27 mouse cellular contexts compared by ENCODE assay signal in the genomic region with DNA sequence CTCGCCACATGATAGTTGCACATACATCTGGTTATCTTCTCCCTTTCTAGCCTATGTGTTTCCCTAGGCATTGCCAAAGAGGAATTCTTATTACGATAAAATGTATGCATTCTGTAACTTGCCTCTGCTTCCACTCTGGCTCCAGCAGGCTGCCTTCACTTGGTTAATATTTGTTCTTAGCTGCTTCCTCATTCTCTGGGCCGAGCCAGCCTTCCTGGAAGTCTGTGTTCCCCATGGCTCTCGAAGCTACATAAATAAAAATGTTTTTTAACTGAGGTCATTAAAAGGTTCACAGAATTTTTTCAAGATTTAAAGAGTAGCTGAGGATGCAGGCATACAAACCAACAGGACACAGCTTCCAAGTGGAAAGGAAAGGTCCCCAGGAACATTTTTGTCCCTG.
DNase-seq lines count a peak whose midpoint lies in the region; ATAC-seq and TF ChIP-seq lines count a peak whose summit lies in the region.
"Had no signal": no experiment of that assay in that cellular context is flagged by ENCODE, and none has a peak within 500 bp of the region (broad histone marks: within the 10 kb centered on the region; RNA-seq: fewer than 3 reads in every experiment).

No protein-coding gene starts in this region.

- H3K27ac ChIP-seq in lung, postnatal 0 days (ENCODE audit: low read length), result no peak overlapping the region
- H3K27ac ChIP-seq: embryonic facial prominence, embryonic 10.5 days; embryonic facial prominence, embryonic 13.5 days; forebrain, embryonic 12.5 days; forebrain, embryonic 15.5 days; heart, adult 2 months; heart, embryonic 10.5 days; heart, embryonic 13.5 days had no signal

- no peak for TF ChIP-seq CTCF in lung, postnatal 0 days (IDR thresholded peaks at IDR 0.05)

- no peak for TF ChIP-seq EP300 in lung, postnatal 0 days (IDR thresholded peaks at IDR 0.05)

- H3K4me1 ChIP-seq in lung, postnatal 0 days (ENCODE audit: insufficient read depth, low read depth, low read length), result no peaks in the 10 kb centered on the region
- H3K4me1 ChIP-seq: embryonic facial prominence, embryonic 10.5 days; embryonic facial prominence, embryonic 13.5 days; forebrain, embryonic 12.5 days; forebrain, embryonic 15.5 days; heart, embryonic 10.5 days; heart, embryonic 13.5 days had no signal

- H3K36me3 ChIP-seq in lung, postnatal 0 days (ENCODE audit: insufficient read depth, low read length), result no peaks in the 10 kb centered on the region
- H3K36me3 ChIP-seq: embryonic facial prominence, embryonic 10.5 days; embryonic facial prominence, embryonic 13.5 days; forebrain, embryonic 12.5 days; forebrain, embryonic 15.5 days; heart, embryonic 10.5 days; heart, embryonic 13.5 days had no signal

- H3K9ac ChIP-seq in lung, postnatal 0 days (replicated peaks; ENCODE audit: low read depth), result no peak overlapping the region
- H3K9ac ChIP-seq: embryonic facial prominence, embryonic 13.5 days; forebrain, embryonic 12.5 days; forebrain, embryonic 15.5 days; heart, embryonic 13.5 days had no signal

- peak; percentile 11 for DNase-seq in kidney, adult 9 months
- DNase-seq in kidney, adult 18-20 months, result no peak
- peak; percentile 19 for DNase-seq in kidney, postnatal 10 days
- DNase-seq in kidney, adult 11 months, result no peak
- DNase-seq in lung, postnatal 0 days (ENCODE audit: low spot score), result peak; percentile 31
- DNase-seq in lung, postnatal 4 days, result no peak
- no peak for DNase-seq in thymus, postnatal 36 days
- DNase-seq: adrenal gland, adult 8-10 months; adrenal gland, postnatal 25 days; cerebellum, adult 11-12 months; cerebellum, adult 8-10 months; cerebellum, postnatal 10 days; cerebellum, postnatal 36 days; embryo, embryonic 11 days; gastrocnemius, postnatal 25 days; heart, adult 2 months; heart, postnatal 14 days; heart, postnatal 4 days had no signal

- no peak overlapping the region for H3K4me2 ChIP-seq in lung, postnatal 0 days (replicated peaks; ENCODE audit: low read depth, low read length)
- H3K4me2 ChIP-seq: embryonic facial prominence, embryonic 13.5 days; forebrain, embryonic 12.5 days; forebrain, embryonic 15.5 days; heart, embryonic 13.5 days had no signal

- no peak overlapping the region for H3K4me3 ChIP-seq in lung, postnatal 0 days (ENCODE audit: low read depth, low read length)
- H3K4me3 ChIP-seq: embryonic facial prominence, embryonic 10.5 days; embryonic facial prominence, embryonic 13.5 days; erythroblast, embryonic 14.5 days; forebrain, embryonic 12.5 days; forebrain, embryonic 15.5 days; heart, adult 2 months; heart, embryonic 10.5 days; heart, embryonic 13.5 days had no signal

- no peaks in the 10 kb centered on the region for H3K27me3 ChIP-seq in lung, postnatal 0 days (replicated peaks; ENCODE audit: insufficient read depth, low read length)
- H3K27me3 ChIP-seq: embryonic facial prominence, embryonic 13.5 days; forebrain, embryonic 12.5 days; forebrain, embryonic 15.5 days; heart, embryonic 13.5 days had no signal

- ATAC-seq in lung, postnatal 0 days, result no peak
- ATAC-seq in megakaryocyte progenitor cell, adult 5-6 weeks (replicated peaks; ENCODE audit: poor library complexity), result 0 out of 2 replicates have a peak, but pooled peaks have one; percentile 34
- ATAC-seq: activated CD4-positive, CD25-positive, alpha-beta regulatory T cell, adult 4 months; forebrain, embryonic 15.5 days had no signal

- no peaks in the 10 kb centered on the region for H3K9me3 ChIP-seq in lung, postnatal 0 days (ENCODE audit: low read length)
- H3K9me3 ChIP-seq: embryonic facial prominence, embryonic 10.5 days; embryonic facial prominence, embryonic 13.5 days; forebrain, embryonic 12.5 days; forebrain, embryonic 15.5 days; heart, embryonic 10.5 days; heart, embryonic 13.5 days had no signal

- WGBS in lung, postnatal 0 days, result 33% methylated on average over 4 of the region's 4 CpGs

Comparison
In these comparisons a context has a peak if more than half of its experiments do, and no peak if none do; other contexts are left out.
1. DNase-seq: peak in kidney, adult 9 months (single experiment), kidney, postnatal 10 days (single experiment) and lung, postnatal 0 days (single experiment); none in kidney, adult 18-20 months (single experiment), kidney, adult 11 months (single experiment), lung, postnatal 4 days (0 of 2) and thymus, postnatal 36 days (0 of 2).